Mouse (Mus musculus) frontal cortex, postnatal 36 days (tissue): ENCODE measurements at regions not wholly inside any gene's neighbourhood (a gene's known extent, or its start where the extent isn't known, plus 50 kb on each side); places are given as distances from the start of the nearest gene placed in this dataset.

Experiments used
- DNase-seq, 2 experiments: peaks; one replicate each; pipeline ENCODE4 v3.0.0; 2022; ENCODE audit warnings: low spot score in 2 of 2

- DNase-seq = no peak
Observed at GRCm38 (mm10) chr11:7508861-7509260, 295.1 kb upstream of the Igfbp3 start.

- no peak for DNase-seq
Observed at GRCm38 (mm10) chr11:7506421-7506945, 292.8 kb upstream of the Igfbp3 start.

DNA sequence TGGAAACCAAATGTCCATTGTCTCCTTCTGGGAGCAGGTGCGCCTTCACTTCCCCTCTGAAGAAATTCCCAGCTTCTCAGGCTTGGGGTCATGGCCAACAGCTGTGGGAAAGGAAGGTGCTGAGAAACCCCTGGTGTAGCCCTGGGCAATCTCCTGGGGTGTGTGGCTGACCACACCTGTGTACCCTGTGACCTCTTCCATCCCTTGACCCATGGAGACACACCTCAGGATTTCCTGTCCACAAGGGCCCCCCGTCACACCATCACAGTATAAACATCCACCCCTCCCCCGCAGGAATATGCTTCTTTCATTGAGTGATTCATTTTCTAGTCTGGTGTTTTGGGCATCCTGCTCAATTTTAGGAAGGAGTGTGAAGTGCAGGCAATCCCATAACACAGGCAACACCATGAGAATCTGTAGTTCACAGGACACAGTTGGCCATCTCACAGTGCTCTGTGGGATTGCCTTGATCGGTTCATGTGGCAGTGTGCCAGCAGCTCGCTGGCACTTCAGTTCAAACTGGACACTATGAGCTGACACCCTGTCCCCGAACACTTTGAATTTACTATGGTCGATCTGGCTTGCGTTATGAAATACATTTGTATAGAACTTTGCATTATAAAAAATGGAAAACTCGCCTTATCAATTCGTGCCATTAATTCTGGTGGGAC lies 291.1 kb upstream of the Igfbp3 start:
- no peak for DNase-seq

- no peak for DNase-seq
Observed at GRCm38 (mm10) chr11:7502679-7503078, 289.0 kb upstream of the Igfbp3 start.

DNA sequence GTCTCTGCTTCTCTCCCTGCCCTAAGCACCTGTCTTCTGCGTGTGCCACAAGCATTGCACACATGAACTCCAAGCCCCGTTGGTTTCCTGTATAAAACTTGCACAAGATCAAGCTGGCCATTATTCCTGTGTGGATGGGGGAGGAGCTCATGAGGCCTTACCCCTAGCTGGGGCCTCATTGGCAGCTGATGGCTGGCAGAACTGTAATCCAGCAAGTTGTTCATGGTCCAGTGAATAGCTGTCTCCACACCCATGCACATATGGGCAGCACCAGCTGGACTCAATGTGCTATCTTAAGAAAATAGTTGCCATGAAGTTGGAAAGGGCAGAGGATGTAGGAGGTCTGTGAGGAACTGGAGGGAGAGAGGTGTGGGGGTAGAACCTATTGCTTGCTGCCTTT lies 288.3 kb upstream of the Igfbp3 start:
- no peak for DNase-seq

DNA sequence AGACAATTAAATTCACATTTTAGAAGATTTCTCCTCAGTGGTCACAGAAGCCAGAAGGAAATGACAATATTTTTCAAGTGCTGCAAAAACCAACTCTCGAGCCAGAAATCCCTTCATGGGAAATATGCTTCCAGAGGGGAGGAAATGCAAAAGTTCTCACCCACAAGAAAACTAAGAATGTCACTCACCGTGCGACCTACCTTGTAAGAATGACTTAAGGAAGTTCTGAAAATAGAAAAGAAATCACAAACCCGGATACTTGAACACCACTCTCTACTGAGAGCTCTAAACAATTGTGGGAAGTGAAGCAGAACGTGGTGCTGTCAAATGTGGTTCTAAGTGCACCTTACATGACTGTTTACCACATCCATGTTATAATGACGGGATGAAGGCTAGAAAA lies 284.1 kb upstream of the Igfbp3 start:
- DNase-seq = no peak

- no peak for DNase-seq
Observed at GRCm38 (mm10) chr11:7473832-7474545, 260.3 kb upstream of the Igfbp3 start.

GRCm38 (mm10) chr11:7465522-7465921 lies 251.8 kb upstream of the Igfbp3 start:
- DNase-seq = no peak

DNA sequence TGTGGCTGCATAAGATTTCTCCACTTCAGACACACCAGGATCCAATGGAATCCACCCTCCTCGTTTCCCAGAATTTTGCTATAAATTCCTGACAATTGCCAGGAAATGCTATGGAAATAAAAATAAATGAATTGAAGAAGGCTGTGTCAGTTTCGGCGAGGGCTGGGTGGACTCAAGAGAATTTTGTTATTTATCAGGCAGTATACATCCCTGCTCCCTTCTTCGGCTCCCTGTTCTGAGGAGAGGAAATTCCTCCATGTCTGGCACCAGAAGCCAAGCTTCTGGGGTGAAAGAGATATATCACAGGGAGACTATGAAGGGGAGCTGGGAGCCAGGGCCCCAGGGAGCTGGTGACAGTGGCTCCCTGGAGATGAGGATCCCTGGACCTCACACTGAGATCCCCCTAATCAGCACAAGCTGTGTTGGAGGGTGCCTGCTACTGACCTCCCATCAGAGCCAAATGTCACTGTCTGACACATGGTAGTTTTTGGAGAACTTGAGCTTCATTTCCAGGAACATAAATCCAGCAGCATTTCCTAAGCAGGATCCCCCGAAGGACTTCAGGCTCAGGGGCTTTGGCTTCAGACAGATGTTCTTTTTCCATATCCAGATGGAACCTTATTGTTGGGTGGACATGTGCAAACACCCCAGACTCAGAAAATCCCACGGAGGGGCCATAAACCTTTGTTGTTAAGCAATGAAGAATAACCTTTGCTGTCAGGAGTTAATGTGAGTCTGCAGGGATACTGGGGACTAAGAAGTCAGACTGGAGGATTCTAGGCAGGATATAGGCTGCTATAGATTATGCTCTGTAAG lies 248.4 kb upstream of the Igfbp3 start:
- no peak for DNase-seq

DNA sequence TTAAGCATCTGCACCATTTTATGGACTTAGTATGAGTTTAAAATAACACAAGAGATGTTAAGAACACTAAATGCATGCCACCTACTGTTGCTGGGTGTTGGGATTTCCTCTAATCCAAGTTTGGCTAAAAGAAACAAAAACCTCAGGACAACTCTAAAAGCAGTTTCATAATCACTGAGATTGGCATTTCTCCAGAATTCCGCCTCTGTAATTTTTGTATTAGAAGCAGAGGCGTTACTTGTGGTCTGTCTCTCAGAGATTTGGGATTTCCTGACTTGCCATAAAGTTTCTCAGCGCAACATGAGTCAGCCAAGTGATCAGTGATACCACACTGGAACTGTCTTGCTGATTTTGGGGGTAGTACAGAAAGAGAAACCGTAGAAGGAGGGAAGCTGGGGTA lies 238.0 kb upstream of the Igfbp3 start:
- peak in 1 of 2 experiments; percentile 4 for DNase-seq

DNA sequence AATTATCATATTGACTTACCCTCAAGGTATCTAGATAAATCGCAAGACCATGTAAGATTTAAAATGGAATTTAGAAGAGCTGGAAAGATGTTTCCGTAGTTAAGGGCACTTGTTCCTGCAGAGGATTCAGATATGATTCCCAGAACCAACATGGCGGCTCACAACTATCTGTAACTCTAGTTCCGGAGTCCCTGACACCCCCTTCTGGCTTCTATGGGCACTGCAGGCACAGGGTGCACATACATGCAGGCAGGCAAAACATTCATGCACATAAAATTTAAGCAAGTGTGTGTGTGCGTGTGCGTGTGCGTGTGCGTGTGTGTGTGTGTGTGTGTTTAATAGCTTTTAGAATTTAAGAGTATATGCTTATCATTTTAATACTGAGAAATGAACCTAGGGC lies 230.8 kb upstream of the Igfbp3 start:
- no peak for DNase-seq

GRCm38 (mm10) chr11:7439276-7439675 lies 225.6 kb upstream of the Igfbp3 start:
- no peak for DNase-seq

DNA sequence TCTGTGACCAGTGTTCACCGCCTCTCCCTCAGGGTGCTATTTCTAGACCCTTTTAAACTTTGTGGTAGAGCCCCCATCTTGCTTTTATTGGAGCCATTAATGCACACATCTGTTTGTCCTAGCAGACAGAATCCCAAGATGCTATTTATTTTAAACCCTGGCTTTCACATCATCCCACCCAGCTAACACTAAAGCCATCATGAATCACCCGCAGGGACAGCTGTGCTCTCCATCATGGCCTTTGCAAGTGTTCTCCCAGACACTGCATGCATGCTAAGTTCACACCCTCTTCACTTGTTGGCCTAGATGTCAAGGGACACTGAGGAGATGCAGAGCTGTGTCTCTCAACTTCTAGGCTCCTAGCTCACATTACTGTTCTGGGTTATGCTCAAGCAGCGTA lies 220.9 kb upstream of the Igfbp3 start:
- no peak for DNase-seq

- no peak for DNase-seq
Observed at GRCm38 (mm10) chr11:7427771-7428170, 214.0 kb upstream of the Igfbp3 start.

DNA sequence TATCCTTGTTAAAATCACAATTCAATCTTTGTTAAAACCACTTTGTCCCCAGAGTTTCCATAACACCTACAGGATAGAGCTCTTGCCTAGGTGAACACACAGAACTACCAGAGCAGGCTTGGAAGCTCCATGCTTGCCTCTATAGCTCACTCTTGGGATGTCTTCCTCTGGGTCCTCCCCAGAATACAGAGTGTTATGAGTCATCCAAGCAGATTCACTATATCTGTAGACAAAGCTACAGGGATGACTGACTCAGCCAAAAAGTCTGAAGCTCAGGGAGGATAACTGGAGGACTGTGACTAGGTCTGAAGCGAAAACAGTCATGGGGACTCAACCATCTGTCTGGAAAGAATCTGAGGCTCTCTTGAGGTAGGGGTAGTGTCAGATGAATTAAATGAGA lies 211.5 kb upstream of the Igfbp3 start:
- no peak for DNase-seq

GRCm38 (mm10) chr11:7424082-7424471 lies 210.4 kb upstream of the Igfbp3 start:
- DNase-seq = no peak

DNA sequence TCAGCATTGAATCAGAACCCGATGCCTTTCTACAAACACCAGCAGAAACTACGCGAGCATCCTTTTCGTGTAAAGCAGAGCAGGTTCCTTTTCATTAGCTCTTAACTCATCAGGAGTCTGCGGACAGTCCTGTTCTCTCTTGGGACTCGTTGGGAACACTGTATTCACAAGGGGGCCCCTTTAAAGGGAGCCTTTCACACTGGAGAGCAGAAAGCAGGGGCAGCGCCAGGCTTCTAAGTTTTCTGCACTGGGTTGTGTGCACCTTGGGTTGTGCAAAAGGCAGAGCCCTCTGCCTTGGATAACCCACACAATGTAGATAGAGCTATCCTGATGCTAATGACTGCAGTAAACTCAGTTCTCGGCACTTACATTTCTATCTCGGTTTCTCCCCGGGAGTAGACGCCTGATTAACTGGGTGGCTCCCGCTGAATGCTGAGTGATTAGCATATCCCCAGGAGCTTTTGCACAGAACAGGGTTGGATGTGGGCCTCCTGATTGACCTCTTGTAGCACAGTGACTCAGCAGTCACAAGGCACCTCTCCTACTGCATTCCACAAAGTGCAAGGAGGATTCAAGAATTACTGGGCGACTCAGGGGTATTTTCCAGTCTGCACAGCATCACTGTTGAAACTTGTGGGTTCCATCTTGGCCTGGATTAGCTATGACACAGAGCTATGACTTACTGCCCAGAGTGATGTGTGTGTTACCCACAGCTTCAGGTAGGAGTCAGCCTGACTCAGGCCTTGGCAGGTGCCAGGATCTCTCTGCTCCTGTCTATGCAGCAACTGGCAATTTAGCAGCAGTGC lies 209.8 kb upstream of the Igfbp3 start:
- no peak for DNase-seq

- DNase-seq = no peak
Observed at GRCm38 (mm10) chr11:7412631-7413030, 198.9 kb upstream of the Igfbp3 start.

DNA sequence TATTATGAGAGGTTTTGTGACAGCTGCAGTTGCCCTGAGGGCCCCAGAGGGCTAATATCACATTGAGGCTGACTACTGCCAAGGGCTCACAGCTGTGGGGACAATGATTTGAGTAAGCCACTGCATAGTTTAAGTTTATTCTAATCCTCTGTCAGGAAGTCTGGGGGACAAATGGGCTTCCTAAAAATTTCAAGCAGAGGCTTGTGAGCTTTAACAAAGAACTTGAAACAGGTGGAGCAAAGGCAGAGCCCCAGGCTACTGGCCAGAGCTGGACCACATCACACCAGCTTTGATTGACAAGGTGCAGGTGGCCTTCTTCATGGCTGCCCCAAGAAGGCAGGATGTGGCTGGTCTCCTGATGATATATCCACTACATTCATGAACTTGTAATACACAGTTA lies 195.3 kb upstream of the Igfbp3 start:
- no peak for DNase-seq

GRCm38 (mm10) chr11:7404666-7405065 lies 190.9 kb upstream of the Igfbp3 start:
- DNase-seq = no peak

- DNase-seq = no peak
Observed at GRCm38 (mm10) chr11:7371835-7372234, 158.1 kb upstream of the Igfbp3 start.

DNA sequence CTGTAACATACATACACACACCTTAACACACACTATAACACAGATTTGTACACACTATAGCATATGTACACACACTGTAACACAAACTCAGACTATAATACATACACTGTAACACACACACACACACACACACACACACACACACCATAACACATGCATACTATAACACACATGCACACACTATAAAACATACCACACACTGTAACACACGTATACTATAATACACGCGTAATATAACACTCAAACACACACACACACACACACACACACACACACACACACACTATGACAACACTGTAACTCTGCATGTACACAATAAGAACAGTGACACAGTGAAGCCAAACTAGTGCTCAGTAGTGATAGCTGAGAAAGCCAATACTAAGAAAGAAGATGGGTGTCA lies 147.7 kb upstream of the Igfbp3 start:
- no peak for DNase-seq
